Mouse (Mus musculus): ENCODE measurements around the gene Fam19a4.

DNA sequence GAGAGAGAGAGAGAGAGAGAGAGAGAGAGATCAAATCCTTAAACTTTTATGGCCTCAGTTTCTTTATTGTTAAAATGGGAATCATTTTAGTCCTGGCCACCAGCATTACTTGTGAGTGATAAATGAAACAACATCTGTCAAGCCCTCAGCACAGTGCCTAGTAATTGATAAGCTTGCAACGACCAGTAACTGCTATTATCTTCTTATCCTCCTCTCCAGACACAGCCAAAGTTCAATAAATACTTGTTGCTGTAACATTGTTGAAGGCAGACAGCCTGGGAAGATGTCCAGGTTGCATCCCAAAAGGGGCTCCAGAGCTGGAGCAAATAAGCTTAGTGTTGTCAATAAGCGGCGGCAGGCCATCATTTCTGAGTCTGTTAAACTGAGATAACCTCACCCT is 257.2 kb downstream of the Fam19a4 start:
- no peak for TF ChIP-seq CTCF (IDR thresholded peaks at IDR 0.05; ENCODE audit: low read depth)
- no peak for TF ChIP-seq EP300 (IDR thresholded peaks at IDR 0.05; ENCODE audit: low read depth)

Data from heart, postnatal 0 days (tissue).